Mouse (Mus musculus): ENCODE data around the gene Kcnj10. TPM values are rescaled to one million over a fixed set of nuclear protein-coding genes. Genes with fewer than 3 reads are reported as not detected.

Gene Kcnj10
- polyA plus RNA-seq, 1 experiment from 2014 or later, result 0.03 TPM

- H3K4me3 ChIP-seq, result no peak overlapping the region
- peaks cover 87% of the 10 kb centered on the region for H3K27me3 ChIP-seq
- 65% methylated on average over 15 of the region's 15 CpGs for WGBS
- ATAC-seq (replicated peaks; ENCODE audit: insufficient number of reproducible peaks, insufficient read depth, low FRiP score, low read depth), result no peak
- no peak overlapping the region for H3K27ac ChIP-seq
- no peak overlapping the region for H3K9ac ChIP-seq
- no peaks in the 10 kb centered on the region for H3K36me3 ChIP-seq
- H3K4me2 ChIP-seq, result no peak overlapping the region
- H3K9me3 ChIP-seq (replicated peaks), result no peaks in the 10 kb centered on the region
- peaks cover 4% of the 10 kb centered on the region for H3K4me1 ChIP-seq (replicated peaks)
Observed at GRCm38 (mm10) chr1:172335804-172336203, 5.2 kb upstream of the Kcnj10 start.

- H3K9me3 ChIP-seq (replicated peaks), result no peaks in the 10 kb centered on the region
- H3K27me3 ChIP-seq, result peaks cover 89% of the 10 kb centered on the region
- H3K36me3 ChIP-seq, result no peaks in the 10 kb centered on the region
- H3K4me3 ChIP-seq, result no peak overlapping the region
- 36% methylated on average over 2 of the region's 2 CpGs for WGBS
- H3K4me1 ChIP-seq (replicated peaks), result peaks cover 12% of the 10 kb centered on the region
- no peak overlapping the region for H3K27ac ChIP-seq
- H3K9ac ChIP-seq, result no peak overlapping the region
- no peak overlapping the region for H3K4me2 ChIP-seq
- ATAC-seq (replicated peaks; ENCODE audit: insufficient number of reproducible peaks, insufficient read depth, low FRiP score, low read depth), result no peak
Observed at GRCm38 (mm10) chr1:172337411-172338185, 3.4 kb upstream of the Kcnj10 start.

- no peak for ATAC-seq (replicated peaks; ENCODE audit: insufficient number of reproducible peaks, insufficient read depth, low FRiP score, low read depth)
- WGBS, result 14% methylated on average over 10 of the region's 10 CpGs
- Histone ChIP-seq H3K9me3 (replicated peaks) (no peaks in the 10 kb centered on the region), H3K27me3 (peaks cover 60% of the 10 kb centered on the region), H3K27ac (no peak overlapping the region), H3K4me1 (replicated peaks) (peaks cover 12% of the 10 kb centered on the region), H3K4me2 (peak overlapping the region; percentile 65), H3K9ac (no peak overlapping the region), H3K36me3 (no peaks in the 10 kb centered on the region), H3K4me3 (peak overlapping the region; percentile 43)
Observed at GRCm38 (mm10) chr1:172341386-172341785, 376 bp downstream of the Kcnj10 start.

GRCm38 (mm10) chr1:172342729-172343128 is 1.7 kb downstream of the Kcnj10 start:
- Histone ChIP-seq H3K27me3 (peaks cover 59% of the 10 kb centered on the region), H3K4me3 (no peak overlapping the region), H3K27ac (no peak overlapping the region), H3K4me1 (replicated peaks) (peaks cover 12% of the 10 kb centered on the region), H3K9me3 (replicated peaks) (no peaks in the 10 kb centered on the region), H3K36me3 (no peaks in the 10 kb centered on the region), H3K4me2 (no peak overlapping the region), H3K9ac (no peak overlapping the region)
- ATAC-seq (replicated peaks; ENCODE audit: insufficient number of reproducible peaks, insufficient read depth, low FRiP score, low read depth), result no peak
- 64% methylated on average over 3 of the region's 3 CpGs for WGBS

GRCm38 (mm10) chr1:172343914-172344313 is 2.9 kb downstream of the Kcnj10 start:
- Histone ChIP-seq H3K36me3 (no peaks in the 10 kb centered on the region), H3K27me3 (peaks cover 61% of the 10 kb centered on the region), H3K9me3 (replicated peaks) (no peaks in the 10 kb centered on the region), H3K4me3 (no peak overlapping the region), H3K4me2 (no peak overlapping the region), H3K27ac (no peak overlapping the region), H3K9ac (no peak overlapping the region), H3K4me1 (replicated peaks) (peaks cover 12% of the 10 kb centered on the region)
- 61% methylated on average over 3 of the region's 3 CpGs for WGBS
- no peak for ATAC-seq (replicated peaks; ENCODE audit: insufficient number of reproducible peaks, insufficient read depth, low FRiP score, low read depth)

GRCm38 (mm10) chr1:172344820-172345219 is 3.8 kb downstream of the Kcnj10 start:
- ATAC-seq (replicated peaks; ENCODE audit: insufficient number of reproducible peaks, insufficient read depth, low FRiP score, low read depth), result no peak
- H3K27ac ChIP-seq, result no peak overlapping the region
- H3K4me2 ChIP-seq, result no peak overlapping the region
- peaks cover 62% of the 10 kb centered on the region for H3K27me3 ChIP-seq
- H3K9ac ChIP-seq, result no peak overlapping the region
- H3K9me3 ChIP-seq (replicated peaks), result no peaks in the 10 kb centered on the region
- no peaks in the 10 kb centered on the region for H3K36me3 ChIP-seq
- WGBS, result 77% methylated on average over 7 of the region's 7 CpGs
- H3K4me1 ChIP-seq (replicated peaks), result peaks cover 12% of the 10 kb centered on the region
- no peak overlapping the region for H3K4me3 ChIP-seq

GRCm38 (mm10) chr1:172346707-172347106 is 5.7 kb downstream of the Kcnj10 start:
- H3K9me3 ChIP-seq (replicated peaks), result no peaks in the 10 kb centered on the region
- no peaks in the 10 kb centered on the region for H3K36me3 ChIP-seq
- H3K4me2 ChIP-seq, result no peak overlapping the region
- H3K4me1 ChIP-seq (replicated peaks), result peaks cover 9% of the 10 kb centered on the region
- peaks cover 64% of the 10 kb centered on the region for H3K27me3 ChIP-seq
- H3K27ac ChIP-seq, result no peak overlapping the region
- H3K9ac ChIP-seq, result no peak overlapping the region
- ATAC-seq (replicated peaks; ENCODE audit: insufficient number of reproducible peaks, insufficient read depth, low FRiP score, low read depth), result no peak
- WGBS, result 74% methylated on average over 10 of the region's 10 CpGs
- H3K4me3 ChIP-seq, result no peak overlapping the region

GRCm38 (mm10) chr1:172347382-172347781 is 6.4 kb downstream of the Kcnj10 start:
- 83% methylated on average over 12 of the region's 12 CpGs for WGBS

GRCm38 (mm10) chr1:172349504-172349903 is 8.5 kb downstream of the Kcnj10 start:
- H3K9ac ChIP-seq, result no peak overlapping the region
- H3K27ac ChIP-seq, result no peak overlapping the region
- no peaks in the 10 kb centered on the region for H3K36me3 ChIP-seq
- H3K4me3 ChIP-seq, result no peak overlapping the region
- H3K9me3 ChIP-seq (replicated peaks), result no peaks in the 10 kb centered on the region
- no peak for ATAC-seq (replicated peaks; ENCODE audit: insufficient number of reproducible peaks, insufficient read depth, low FRiP score, low read depth)
- WGBS, result 77% methylated on average over 5 of the region's 5 CpGs
- H3K4me1 ChIP-seq (replicated peaks), result peaks cover 9% of the 10 kb centered on the region
- peaks cover 59% of the 10 kb centered on the region for H3K27me3 ChIP-seq
- no peak overlapping the region for H3K4me2 ChIP-seq

More at GRCm38 (mm10) chr1:172347382-172347781, 6.4 kb downstream of the Kcnj10 start:
- Histone ChIP-seq H3K4me2 (no peak overlapping the region), H3K27ac (no peak overlapping the region), H3K4me1 (replicated peaks) (peaks cover 9% of the 10 kb centered on the region), H3K27me3 (peaks cover 63% of the 10 kb centered on the region), H3K9me3 (replicated peaks) (no peaks in the 10 kb centered on the region), H3K4me3 (no peak overlapping the region), H3K36me3 (no peaks in the 10 kb centered on the region), H3K9ac (no peak overlapping the region)
- no peak for ATAC-seq (replicated peaks; ENCODE audit: insufficient number of reproducible peaks, insufficient read depth, low FRiP score, low read depth)

- Histone ChIP-seq H3K27ac (no peak overlapping the region), H3K4me3 (no peak overlapping the region), H3K9ac (no peak overlapping the region), H3K9me3 (replicated peaks) (no peaks in the 10 kb centered on the region), H3K36me3 (no peaks in the 10 kb centered on the region), H3K4me1 (replicated peaks) (peaks cover 9% of the 10 kb centered on the region), H3K4me2 (0 out of 2 replicates have a peak overlapping the region, but pooled peaks have one; percentile 26), H3K27me3 (peaks cover 59% of the 10 kb centered on the region)
- ATAC-seq (replicated peaks; ENCODE audit: insufficient number of reproducible peaks, insufficient read depth, low FRiP score, low read depth), result no peak
- WGBS, result 16% methylated on average over 18 of the region's 19 CpGs
Observed at GRCm38 (mm10) chr1:172349916-172350812, 9.2 kb downstream of the Kcnj10 start.

- peaks cover 60% of the 10 kb centered on the region for H3K27me3 ChIP-seq
Observed at GRCm38 (mm10) chr1:172352001-172352400, 11.0 kb downstream of the Kcnj10 start.

More at GRCm38 (mm10) chr1:172352001-172352400, 11.0 kb downstream of the Kcnj10 start:
- no peak overlapping the region for H3K4me3 ChIP-seq
- H3K9me3 ChIP-seq (replicated peaks), result no peaks in the 10 kb centered on the region
- WGBS, result 60% methylated on average over 6 of the region's 6 CpGs
- peaks cover 9% of the 10 kb centered on the region for H3K4me1 ChIP-seq (replicated peaks)
- no peak overlapping the region for H3K4me2 ChIP-seq
- H3K36me3 ChIP-seq, result no peaks in the 10 kb centered on the region
- no peak for ATAC-seq (replicated peaks; ENCODE audit: insufficient number of reproducible peaks, insufficient read depth, low FRiP score, low read depth)
- no peak overlapping the region for H3K9ac ChIP-seq
- H3K27ac ChIP-seq, result no peak overlapping the region
